Mouse (Mus musculus) cerebellum, adult 18-20 months (tissue): Measurements from ENCODE around the gene Tmem217.
"Not testable (repeated sequence)": the region's sequence is repeated elsewhere in the genome, so short reads cannot be mapped to it uniquely, and the experiment has no call there.

Source experiments
- DNase-seq, 2 experiments: peaks; one replicate each; pipeline ENCODE4 v3.0.0; 2021

Tmem217 gene

GRCm38 (mm10) chr17:29548494-29548893, 3.7 kb downstream of the Tmem217 start:
- no peak for DNase-seq

GRCm38 (mm10) chr17:29545241-29545640, 6.9 kb downstream of the Tmem217 start:
- no peak for DNase-seq

GRCm38 (mm10) chr17:29544064-29544463, 8.1 kb downstream of the Tmem217 start:
- no peak for DNase-seq

- peak; percentile 62 to 63 for DNase-seq
These were observed 9.1 kb downstream of the Tmem217 start for GRCm38 (mm10) chr17:29542831-29543690.

GRCm38 (mm10) chr17:29541419-29541818, 10.8 kb downstream of the Tmem217 start:
- peak; percentile 62 to 66 for DNase-seq

- DNase-seq: no peak
These were observed 11.8 kb downstream of the Tmem217 start for GRCm38 (mm10) chr17:29540426-29540825.

GRCm38 (mm10) chr17:29533866-29534265, 18.3 kb downstream of the Tmem217 start:
- no peak for DNase-seq

- DNase-seq: no peak
These were observed 20.3 kb downstream of the Tmem217 start for GRCm38 (mm10) chr17:29531757-29532384.

- no peak for DNase-seq
These were observed 20.9 kb downstream of the Tmem217 start for GRCm38 (mm10) chr17:29531278-29531677.

- no peak for DNase-seq
These were observed 21.7 kb downstream of the Tmem217 start for GRCm38 (mm10) chr17:29530508-29530907.

- no peak for DNase-seq
These were observed 23.5 kb downstream of the Tmem217 start for GRCm38 (mm10) chr17:29528568-29529187.

- no peak for DNase-seq
These were observed 26.6 kb downstream of the Tmem217 start for GRCm38 (mm10) chr17:29525613-29526012.

GRCm38 (mm10) chr17:29519731-29520130, 32.5 kb downstream of the Tmem217 start:
- no peak for DNase-seq

GRCm38 (mm10) chr17:29518665-29519064, 33.5 kb downstream of the Tmem217 start:
- DNase-seq: not testable (repeated sequence)

GRCm38 (mm10) chr17:29514435-29514834, 37.8 kb downstream of the Tmem217 start:
- DNase-seq: peak; percentile 72 to 87

GRCm38 (mm10) chr17:29513044-29513730, 39.0 kb downstream of the Tmem217 start:
- DNase-seq: no peak

- DNase-seq: no peak
These were observed 41.5 kb downstream of the Tmem217 start for GRCm38 (mm10) chr17:29510691-29511090.

GRCm38 (mm10) chr17:29508927-29509608, 43.1 kb downstream of the Tmem217 start:
- no peak for DNase-seq

GRCm38 (mm10) chr17:29503700-29504099, 48.5 kb downstream of the Tmem217 start:
- DNase-seq: no peak

GRCm38 (mm10) chr17:29502669-29503665, 49.2 kb downstream of the Tmem217 start:
- DNase-seq: no peak

- DNase-seq: no peak
These were observed 50.0 kb downstream of the Tmem217 start for GRCm38 (mm10) chr17:29502005-29502668.
